Mouse (Mus musculus) intestine, embryonic 14.5 days (tissue): ENCODE results near the gene Homer1. TPM values are rescaled to one million over a fixed set of nuclear protein-coding genes. Genes with fewer than 3 reads are reported as not detected.

ENCODE experiments used
- ATAC-seq: fragments of 200-750 bp; cut with Nextera tagmentation; replicated peaks from 2 replicates; pipeline ENCODE4 v1.8.0; 2017; ENCODE audit warnings: low read depth, moderate number of reproducible peaks, moderate TSS enrichment, moderate library complexity; ENCODE audit not compliant: low FRiP score, low TSS enrichment
- DNase-seq: peaks from one replicate; pipeline ENCODE4 v3.0.0-alpha.2; 2018; ENCODE audit warnings: low spot score
- H3K27ac ChIP-seq: fragments of 300-500 bp; sonication (generic); 2 replicates; pipeline ENCODE4 v1.5.1; 2014; ENCODE audit warnings: low read depth, mild to moderate bottlenecking, control low read depth
- H3K27me3 ChIP-seq: fragments of 300-500 bp; sonication (generic); replicated peaks from 2 replicates; pipeline ENCODE4 v1.6.1; 2014; ENCODE audit warnings: low read length, control low read depth; ENCODE audit not compliant: control insufficient read depth, insufficient read depth
- H3K36me3 ChIP-seq: fragments of 300-500 bp; sonication (generic); 2 replicates; pipeline ENCODE4 v1.6.1; 2014; ENCODE audit warnings: low read length, control low read depth; ENCODE audit not compliant: control insufficient read depth, insufficient read depth
- H3K4me1 ChIP-seq: fragments of 300-500 bp; sonication (generic); replicated peaks from 2 replicates; pipeline ENCODE4 v1.6.1; 2014; ENCODE audit warnings: low read length, control low read depth, mixed read lengths; ENCODE audit not compliant: control insufficient read depth, insufficient read depth
- H3K4me2 ChIP-seq: fragments of 300-500 bp; sonication (generic); 2 replicates; pipeline ENCODE4 v1.6.1; 2014; ENCODE audit warnings: low read length
- H3K4me3 ChIP-seq: fragments of 300-500 bp; sonication (generic); 2 replicates; pipeline ENCODE4 v1.5.1; 2014; ENCODE audit warnings: low read depth, low read length, control low read depth, mixed read lengths
- H3K9ac ChIP-seq: fragments of 300-500 bp; sonication (generic); 2 replicates; pipeline ENCODE4 v1.6.1; 2014; ENCODE audit warnings: mild to moderate bottlenecking, low read length
- H3K9me3 ChIP-seq: fragments of 300-500 bp; sonication (generic); 2 replicates; pipeline ENCODE4 v1.6.1; 2016; ENCODE audit warnings: low read length, control low read depth; ENCODE audit not compliant: control insufficient read depth
- WGBS: fragments of 180-500 bp; shearing (Covaris S2); extraction: QIAGEN DNeasy Blood & Tissue Kit; methylation state at CpG from one replicate; pipeline ENCODE4 v1.1.7; 2014; 5-methylcytosine and 5-hydroxymethylcytosine counted together
- polyA plus RNA-seq: library from polyadenylated mRNA; unstranded; fragments of >200 nt; fragmentation: Nextera tagmentation; extraction: Ambion mirVana; gene quantifications from 2 replicates; pipeline ENCODE4 v1.2.1, GENCODE M21; 2014

The Homer1 gene
- polyA plus RNA-seq, 1 experiment from 2014 or later = 7.2 TPM

DNA sequence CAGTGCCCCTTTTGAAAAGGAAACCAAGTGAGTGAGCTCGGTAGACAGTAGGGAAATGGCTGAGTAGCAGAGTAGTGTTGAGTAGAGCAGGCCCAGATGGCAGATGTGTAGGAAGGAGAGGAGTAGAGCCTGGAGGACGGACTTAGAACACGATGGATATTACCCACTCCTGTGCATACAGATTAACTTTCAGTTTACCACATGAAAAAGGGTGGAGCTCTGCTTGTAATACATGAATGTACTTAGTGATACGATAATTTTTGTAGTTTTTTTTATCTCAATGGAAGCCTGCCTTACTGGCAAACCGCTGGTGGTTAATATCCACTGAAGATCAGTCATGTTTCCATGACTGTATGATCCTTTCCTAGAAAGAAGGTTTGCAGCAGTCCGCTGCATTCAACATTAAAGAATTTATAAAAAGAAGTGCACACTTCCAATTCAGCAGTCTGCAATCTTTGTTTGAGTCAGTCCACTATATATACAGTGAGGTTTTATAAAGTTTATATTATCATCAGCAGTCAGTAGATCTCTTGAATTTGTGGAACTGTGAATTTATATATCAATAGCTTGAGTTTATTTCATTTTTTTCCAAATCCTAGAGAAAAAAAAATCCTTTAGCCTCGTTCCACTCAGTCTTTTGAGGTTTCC, 89.3 kb downstream of the Homer1 start:
- H3K27me3 ChIP-seq = no peaks in the 10 kb centered on the region
- ATAC-seq (no peak), DNase-seq (no peak)
- 35% methylated on average over 7 of the region's 7 CpGs for WGBS
- H3K4me1 ChIP-seq = peaks cover 8% of the 10 kb centered on the region
- H3K9me3 ChIP-seq = no peaks in the 10 kb centered on the region
- H3K4me2 ChIP-seq = peak overlapping the region; percentile 38
- no peak overlapping the region for H3K4me3 ChIP-seq
- H3K36me3 ChIP-seq = peaks cover 6% of the 10 kb centered on the region; the same call in 1 of the 2 replicates
- peak overlapping the region; percentile 77 for H3K27ac ChIP-seq
- no peak overlapping the region for H3K9ac ChIP-seq

- peak overlapping the region; percentile 38; the same call in 1 of the 2 replicates for H3K4me2 ChIP-seq
- no peaks in the 10 kb centered on the region for H3K9me3 ChIP-seq
- ATAC-seq (peak; percentile 87), DNase-seq (peak; percentile 53)
- peaks cover 11% of the 10 kb centered on the region; the same call in 1 of the 2 replicates for H3K36me3 ChIP-seq
- no peak overlapping the region for H3K9ac ChIP-seq
- no peak overlapping the region for H3K4me3 ChIP-seq
- H3K4me1 ChIP-seq = peaks cover 8% of the 10 kb centered on the region
- H3K27ac ChIP-seq = peak overlapping the region; percentile 77
- 16% methylated on average over 2 of the region's 2 CpGs for WGBS
- no peaks in the 10 kb centered on the region for H3K27me3 ChIP-seq
These were observed 89.8 kb downstream of the Homer1 start for GRCm38 (mm10) chr13:93389242-93389625.

GRCm38 (mm10) chr13:93399710-93400216, 100.3 kb downstream of the Homer1 start:
- DNase-seq (no peak), ATAC-seq (no peak)
- Histone ChIP-seq H3K36me3 (peaks cover 13% of the 10 kb centered on the region; the same call in 1 of the 2 replicates), H3K27me3 (no peaks in the 10 kb centered on the region), H3K27ac (no peak overlapping the region), H3K4me2 (no peak overlapping the region), H3K9me3 (peaks cover 4% of the 10 kb centered on the region; the same call in 1 of the 2 replicates), H3K4me1 (no peaks in the 10 kb centered on the region), H3K4me3 (no peak overlapping the region), H3K9ac (no peak overlapping the region)
- WGBS = 83% methylated on average over 5 of the region's 5 CpGs

DNA sequence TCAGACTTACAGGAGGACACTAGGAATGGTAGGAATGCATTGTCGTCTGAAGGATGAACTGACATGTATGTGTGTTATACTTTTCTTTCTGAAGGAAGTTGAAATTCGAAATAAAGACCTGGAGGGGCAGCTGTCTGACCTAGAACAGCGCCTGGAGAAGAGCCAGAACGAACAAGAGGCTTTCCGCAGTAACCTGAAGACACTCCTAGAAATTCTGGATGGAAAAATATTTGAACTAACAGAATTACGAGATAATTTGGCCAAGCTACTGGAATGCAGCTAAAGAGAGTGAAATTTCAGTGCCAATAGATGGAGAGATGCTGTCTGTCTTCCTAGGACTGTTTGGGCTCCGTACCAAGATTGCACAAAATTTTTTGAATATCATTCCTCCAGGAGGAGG, 102.5 kb downstream of the Homer1 start:
- Histone ChIP-seq H3K27ac (no peak overlapping the region), H3K9me3 (peaks cover 4% of the 10 kb centered on the region; the same call in 1 of the 2 replicates), H3K27me3 (no peaks in the 10 kb centered on the region), H3K4me1 (no peaks in the 10 kb centered on the region), H3K9ac (no peak overlapping the region), H3K4me3 (no peak overlapping the region), H3K4me2 (no peak overlapping the region), H3K36me3 (peaks cover 14% of the 10 kb centered on the region; the same call in 1 of the 2 replicates)
- ATAC-seq = no peak
- WGBS = 87% methylated on average over 7 of the region's 7 CpGs
- no peak for DNase-seq

- Histone ChIP-seq H3K36me3 (peaks cover 16% of the 10 kb centered on the region; the same call in 1 of the 2 replicates), H3K9me3 (no peaks in the 10 kb centered on the region), H3K27ac (no peak overlapping the region), H3K4me2 (no peak overlapping the region), H3K27me3 (no peaks in the 10 kb centered on the region), H3K9ac (no peak overlapping the region), H3K4me3 (no peak overlapping the region), H3K4me1 (no peaks in the 10 kb centered on the region)
- 86% methylated on average over 5 of the region's 5 CpGs for WGBS
- ATAC-seq (no peak), DNase-seq (no peak)
These were observed 107.4 kb downstream of the Homer1 start for GRCm38 (mm10) chr13:93406855-93407254.

DNA sequence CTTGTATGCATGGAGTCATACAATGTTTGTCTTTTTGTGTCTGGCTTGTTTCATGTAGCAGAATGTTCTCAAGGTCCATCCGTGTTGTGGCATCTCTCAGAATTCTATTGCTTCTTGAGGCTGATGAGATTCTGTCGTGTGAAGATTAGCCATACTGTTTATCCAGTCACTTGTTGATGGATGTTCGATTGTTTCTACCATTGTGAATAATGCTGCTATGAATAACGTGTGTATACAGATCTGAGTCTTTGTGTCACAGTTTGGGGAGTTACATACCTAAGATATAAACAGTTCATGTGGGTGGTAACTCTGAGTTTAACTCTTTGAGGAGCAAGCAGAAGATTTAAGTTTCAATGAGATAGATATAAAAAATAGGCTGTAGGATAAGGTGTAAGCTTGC, 110.9 kb downstream of the Homer1 start:
- no peak overlapping the region for H3K4me3 ChIP-seq
- H3K9ac ChIP-seq = no peak overlapping the region
- H3K4me1 ChIP-seq = no peaks in the 10 kb centered on the region
- no peaks in the 10 kb centered on the region for H3K27me3 ChIP-seq
- ATAC-seq (no peak), DNase-seq (no peak)
- no peaks in the 10 kb centered on the region for H3K9me3 ChIP-seq
- 47% methylated on average over 4 of the region's 4 CpGs for WGBS
- peaks cover 10% of the 10 kb centered on the region; the same call in 1 of the 2 replicates for H3K36me3 ChIP-seq
- no peak overlapping the region for H3K27ac ChIP-seq
- no peak overlapping the region for H3K4me2 ChIP-seq

DNA sequence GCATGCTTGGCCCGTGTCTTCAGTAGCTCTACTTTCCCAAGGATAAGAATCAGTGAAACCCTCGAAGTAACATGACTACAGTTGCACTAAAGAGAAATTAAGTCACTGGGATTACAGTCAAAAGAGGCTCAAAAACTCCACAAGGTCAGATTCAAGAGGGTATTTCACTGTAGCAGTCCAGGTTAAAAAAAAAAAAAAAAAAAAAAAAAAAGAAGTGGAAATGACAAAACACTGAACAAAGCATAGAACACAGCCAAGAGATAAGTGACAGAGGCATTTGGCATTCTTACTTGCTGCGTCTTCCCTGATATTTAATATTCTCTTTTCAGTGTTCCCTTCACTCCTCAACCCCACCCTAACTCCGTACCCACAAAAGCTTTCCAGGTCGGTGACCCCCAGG, 115.6 kb downstream of the Homer1 start:
- no peaks in the 10 kb centered on the region for H3K4me1 ChIP-seq
- no peak overlapping the region for H3K4me2 ChIP-seq
- H3K27me3 ChIP-seq = no peaks in the 10 kb centered on the region
- no peak overlapping the region for H3K9ac ChIP-seq
- no peaks in the 10 kb centered on the region for H3K36me3 ChIP-seq
- no peak overlapping the region for H3K27ac ChIP-seq
- H3K4me3 ChIP-seq = no peak overlapping the region
- DNase-seq (no peak), ATAC-seq (no peak)
- H3K9me3 ChIP-seq = no peaks in the 10 kb centered on the region
- 90% methylated on average over 5 of the region's 5 CpGs for WGBS

GRCm38 (mm10) chr13:93418292-93418691, 118.9 kb downstream of the Homer1 start:
- Histone ChIP-seq H3K9ac (no peak overlapping the region), H3K9me3 (no peaks in the 10 kb centered on the region), H3K27me3 (no peaks in the 10 kb centered on the region), H3K27ac (no peak overlapping the region), H3K4me3 (no peak overlapping the region), H3K36me3 (no peaks in the 10 kb centered on the region), H3K4me2 (no peak overlapping the region), H3K4me1 (no peaks in the 10 kb centered on the region)
- DNase-seq (no peak), ATAC-seq (no peak)
- WGBS = 74% methylated on average over 2 of the region's 2 CpGs

GRCm38 (mm10) chr13:93419779-93420178, 120.3 kb downstream of the Homer1 start:
- no peak for DNase-seq
- H3K4me1 ChIP-seq = no peaks in the 10 kb centered on the region
- whole genome bisulfite sequencing = 85% methylated on average over 2 of the region's 2 CpGs

More at GRCm38 (mm10) chr13:93419779-93420178, 120.3 kb downstream of the Homer1 start:
- no peak overlapping the region for H3K4me3 ChIP-seq
- no peak overlapping the region for H3K27ac ChIP-seq
- no peaks in the 10 kb centered on the region for H3K27me3 ChIP-seq
- ATAC-seq = no peak
- H3K9ac ChIP-seq = no peak overlapping the region
- H3K9me3 ChIP-seq = no peaks in the 10 kb centered on the region
- no peak overlapping the region for H3K4me2 ChIP-seq
- H3K36me3 ChIP-seq = no peaks in the 10 kb centered on the region
